Mouse (Mus musculus): ENCODE results near the gene March7.
A peak's percentile ranks its signal among the peaks of the same experiment; 100 is the strongest.

March7 gene

GRCm38 (mm10) chr2:60214683-60215082 lies 5.0 kb downstream of the March7 start:
- DNase-seq (ENCODE audit: low spot score in 2 of 2), result no peak

- no peak for DNase-seq (ENCODE audit: low spot score in 2 of 2)
Measured at GRCm38 (mm10) chr2:60216547-60217153, 7.0 kb downstream of the March7 start.

GRCm38 (mm10) chr2:60217620-60218019 lies 7.9 kb downstream of the March7 start:
- no peak for DNase-seq (ENCODE audit: low spot score in 2 of 2)

GRCm38 (mm10) chr2:60221236-60221635 lies 11.5 kb downstream of the March7 start:
- no peak for DNase-seq (ENCODE audit: low spot score in 2 of 2)

DNA sequence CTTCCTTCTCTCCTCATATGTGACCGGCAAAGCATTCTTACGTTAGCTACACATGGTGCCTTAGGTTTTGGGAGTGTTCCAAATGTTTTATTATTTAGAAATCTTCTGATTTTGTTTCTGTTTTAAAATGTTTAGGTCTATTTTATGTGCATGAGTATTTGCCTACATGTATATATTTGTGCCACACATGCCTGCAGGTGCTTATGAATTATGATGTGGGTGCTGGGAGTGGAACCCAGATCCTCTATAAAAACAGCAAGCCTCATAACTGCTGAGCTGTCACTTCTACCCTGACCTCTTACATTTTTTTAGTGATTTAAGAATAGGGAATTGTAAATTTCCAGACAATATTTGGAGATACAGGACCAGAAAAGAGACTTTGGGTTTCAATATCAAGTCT lies 12.3 kb downstream of the March7 start:
- no peak for DNase-seq (ENCODE audit: low spot score in 2 of 2)

DNA sequence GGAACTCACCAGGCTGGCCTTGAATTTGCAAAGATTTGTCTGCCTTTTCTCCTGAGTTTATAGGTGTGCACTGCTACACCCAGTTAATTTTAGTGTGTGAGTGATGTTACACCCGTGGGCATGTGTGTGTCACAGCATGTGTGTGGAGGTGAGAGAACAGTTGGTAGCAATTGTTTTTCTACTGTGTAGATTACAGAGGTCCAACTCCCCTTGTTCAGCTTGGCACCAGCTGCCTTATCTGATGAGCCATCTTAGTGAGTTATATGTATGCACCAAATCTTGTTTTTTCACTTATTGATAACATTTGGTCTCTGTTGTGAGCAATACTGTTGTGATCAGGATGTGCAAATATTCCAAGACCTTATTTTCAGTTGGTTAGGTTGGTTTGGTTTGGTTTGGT lies 13.8 kb downstream of the March7 start:
- DNase-seq (ENCODE audit: low spot score in 2 of 2), result no peak

GRCm38 (mm10) chr2:60228470-60228869 lies 18.8 kb downstream of the March7 start:
- DNase-seq (ENCODE audit: low spot score in 2 of 2), result no peak

DNA sequence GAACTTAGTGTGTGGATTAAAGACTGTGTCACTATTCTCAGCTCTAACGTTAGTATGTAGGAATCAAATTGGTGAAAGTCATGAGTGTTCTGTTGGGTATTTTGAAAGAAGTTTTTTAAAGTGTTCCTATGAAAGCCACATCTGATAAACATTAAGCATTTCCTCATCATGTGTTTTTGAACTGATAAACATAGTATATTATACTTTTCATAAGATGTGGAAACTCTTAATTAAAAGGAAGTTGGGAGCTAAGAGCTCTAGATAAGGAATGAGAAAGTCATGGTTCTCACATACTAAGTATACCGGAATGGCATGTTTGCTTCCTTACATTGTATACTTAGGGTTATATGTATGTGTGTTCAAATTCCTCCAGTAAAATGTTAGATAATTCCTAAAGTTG lies 20.7 kb downstream of the March7 start:
- DNase-seq (ENCODE audit: low spot score in 2 of 2), result no peak

DNA sequence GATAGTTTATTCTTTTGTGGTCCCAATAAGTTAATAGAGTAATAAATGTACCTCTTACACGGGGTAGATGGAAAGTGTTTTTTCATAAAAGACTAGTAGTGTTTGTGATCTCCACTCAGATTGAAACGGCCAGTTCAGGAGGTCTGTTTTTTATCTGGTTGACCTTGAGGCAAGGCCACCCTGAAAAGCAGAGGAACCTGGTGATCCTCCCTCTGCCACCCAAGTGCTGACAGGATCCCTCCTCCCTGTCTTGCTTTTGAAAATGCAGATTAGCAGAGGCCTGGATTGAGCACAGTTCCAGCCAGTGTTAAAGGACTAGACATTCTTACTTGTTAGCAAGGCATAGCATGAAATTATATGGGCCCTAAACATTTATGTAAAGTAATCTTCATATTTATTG lies 23.5 kb downstream of the March7 start:
- no peak for DNase-seq (ENCODE audit: low spot score in 2 of 2)

DNA sequence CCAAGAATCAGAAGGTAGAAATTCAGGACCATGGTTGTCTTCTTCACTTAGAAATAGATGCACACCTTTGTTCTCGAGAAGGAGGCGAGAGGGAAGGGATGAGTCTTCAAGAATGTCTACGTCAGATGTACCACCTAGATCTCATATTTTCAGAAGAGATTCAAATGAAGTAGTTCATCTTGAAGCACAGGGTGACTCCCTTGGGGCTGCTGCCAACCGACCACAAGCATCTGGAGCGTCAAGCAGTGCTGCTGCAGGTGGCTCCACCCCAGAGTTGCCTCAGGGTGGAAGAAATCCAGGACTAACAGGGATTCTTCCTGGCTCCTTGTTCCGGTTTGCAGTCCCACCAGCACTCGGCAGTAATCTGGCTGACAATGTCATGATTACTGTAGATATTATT lies 24.8 kb downstream of the March7 start:
- no peak for DNase-seq (ENCODE audit: low spot score in 2 of 2)

DNA sequence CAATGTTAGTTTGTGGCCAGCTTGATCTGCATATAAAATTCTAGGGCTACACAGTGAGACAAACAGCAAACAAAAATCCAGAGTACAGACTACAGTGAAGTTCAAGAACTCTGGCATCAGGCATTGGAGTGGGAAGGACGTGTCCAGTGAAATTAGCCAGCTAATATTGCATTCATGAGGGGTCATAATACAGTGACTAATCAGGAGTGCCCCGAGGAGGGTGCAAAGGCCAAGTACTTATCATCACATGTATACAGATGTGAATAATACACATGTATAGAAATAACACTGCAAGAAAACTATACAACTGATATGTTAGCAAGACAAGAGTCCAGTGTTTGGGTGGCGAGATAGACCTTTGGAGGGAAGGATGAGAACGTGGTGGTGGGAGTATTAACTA lies 43.1 kb downstream of the March7 start:
- DNase-seq (ENCODE audit: low spot score in 2 of 2), result no peak

- peak; percentile 9 to 59 for DNase-seq (ENCODE audit: low spot score in 2 of 2)
Measured at GRCm38 (mm10) chr2:60253506-60253905, 43.8 kb downstream of the March7 start.

- DNase-seq (ENCODE audit: low spot score in 2 of 2), result no peak
Measured at GRCm38 (mm10) chr2:60256751-60257150, 47.1 kb downstream of the March7 start.

- no peak for DNase-seq (ENCODE audit: low spot score in 2 of 2)
Measured at GRCm38 (mm10) chr2:60259186-60259585, 49.5 kb downstream of the March7 start.

DNA sequence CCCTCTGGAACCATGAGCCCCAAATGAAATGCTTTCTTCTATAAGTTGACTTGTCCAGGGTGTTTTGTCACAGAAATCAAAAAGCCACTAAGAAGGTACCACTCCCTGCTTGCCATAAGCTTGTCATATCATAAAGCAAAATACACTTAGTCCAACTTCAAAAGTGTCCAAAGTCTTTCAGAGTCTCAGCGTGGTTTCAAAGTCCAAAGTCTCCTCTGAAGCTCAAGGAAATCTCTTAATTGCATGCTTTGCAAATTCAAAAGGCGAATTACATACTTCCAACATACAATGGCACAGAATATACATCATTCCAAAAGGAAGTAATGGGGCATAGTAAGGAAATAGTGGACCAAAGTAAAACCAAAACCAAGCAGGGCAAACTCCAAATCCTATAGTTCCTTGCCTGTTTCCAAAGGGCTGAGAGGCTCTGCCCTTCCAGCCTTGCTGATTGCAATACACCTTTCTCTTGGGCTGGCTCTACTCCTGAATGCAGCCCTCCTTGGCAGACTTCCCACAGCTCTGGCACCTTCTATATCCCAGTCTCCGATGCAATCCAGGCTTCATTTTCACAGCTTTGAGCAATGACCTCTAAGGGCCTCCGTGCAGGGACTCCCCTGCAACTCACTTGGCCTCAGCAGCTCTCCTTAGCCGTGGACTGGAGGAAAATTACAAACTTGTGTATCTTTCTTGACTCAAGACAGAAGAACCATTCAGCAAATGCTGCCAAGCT lies 51.1 kb downstream of the March7 start:
- DNase-seq (ENCODE audit: low spot score in 2 of 2), result no peak

DNA sequence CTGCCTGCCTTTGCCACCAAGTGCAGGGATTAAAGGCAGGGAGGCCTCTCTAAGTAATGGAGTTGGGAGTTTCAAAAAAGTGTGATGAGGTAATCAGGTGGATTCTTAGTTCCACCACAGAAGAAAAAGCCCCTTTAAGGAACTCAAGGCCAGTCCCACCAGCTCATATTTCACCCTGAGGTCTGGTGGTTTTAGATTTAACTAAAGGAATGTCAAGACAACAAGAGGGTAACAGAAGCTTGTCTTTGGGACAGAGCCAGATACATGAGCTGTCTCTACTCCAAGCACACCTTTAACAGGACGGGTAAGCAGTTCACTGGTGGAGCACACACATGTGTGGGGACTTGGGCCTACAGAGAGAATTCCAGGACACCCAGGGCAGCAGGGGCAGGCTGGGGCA lies 57.9 kb downstream of the March7 start:
- no peak for DNase-seq (ENCODE audit: low spot score in 2 of 2)

- DNase-seq (ENCODE audit: low spot score in 2 of 2), result no peak
Measured at GRCm38 (mm10) chr2:60269856-60270479, 60.3 kb downstream of the March7 start.

DNA sequence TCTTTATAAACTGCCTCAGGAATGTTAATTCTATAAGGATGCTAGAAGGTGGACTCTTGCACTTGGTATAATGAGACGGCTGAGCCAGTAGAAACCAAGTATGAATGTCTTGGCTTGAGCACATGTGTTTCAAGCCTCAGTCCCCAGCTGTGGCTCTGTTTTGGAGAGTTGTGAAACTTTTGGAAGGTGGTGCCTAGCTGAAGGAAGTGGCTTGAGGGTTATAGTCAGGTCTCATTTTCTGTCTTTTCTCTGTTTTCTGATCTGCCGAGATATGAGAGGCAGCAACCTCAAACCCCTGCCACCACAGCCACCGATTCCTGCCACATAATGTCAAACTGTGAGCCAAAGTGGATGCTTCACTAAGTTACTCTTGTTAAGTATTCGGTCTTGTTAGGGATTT lies 68.9 kb downstream of the March7 start:
- DNase-seq (ENCODE audit: low spot score in 2 of 2), result no peak

DNA sequence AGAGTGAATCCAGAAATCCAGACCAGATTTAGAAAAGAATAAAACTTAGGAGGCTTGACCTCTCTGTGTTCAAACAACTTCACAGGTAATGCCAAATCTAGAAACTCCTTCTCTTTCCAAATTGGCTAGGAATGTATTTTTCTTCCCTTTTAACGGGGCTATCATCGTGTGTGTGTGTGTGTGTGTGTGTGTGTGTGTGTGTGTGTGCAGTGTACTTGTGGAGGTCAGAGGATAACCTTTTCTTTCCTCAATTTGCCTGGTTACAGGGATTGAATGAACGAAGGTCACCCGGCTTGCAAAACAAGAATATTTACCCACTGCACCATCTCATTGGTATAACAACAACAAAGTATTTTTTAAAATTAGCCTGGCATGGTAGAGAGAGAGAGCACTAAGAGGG lies 72.9 kb downstream of the March7 start:
- no peak for DNase-seq (ENCODE audit: low spot score in 2 of 2)

DNA sequence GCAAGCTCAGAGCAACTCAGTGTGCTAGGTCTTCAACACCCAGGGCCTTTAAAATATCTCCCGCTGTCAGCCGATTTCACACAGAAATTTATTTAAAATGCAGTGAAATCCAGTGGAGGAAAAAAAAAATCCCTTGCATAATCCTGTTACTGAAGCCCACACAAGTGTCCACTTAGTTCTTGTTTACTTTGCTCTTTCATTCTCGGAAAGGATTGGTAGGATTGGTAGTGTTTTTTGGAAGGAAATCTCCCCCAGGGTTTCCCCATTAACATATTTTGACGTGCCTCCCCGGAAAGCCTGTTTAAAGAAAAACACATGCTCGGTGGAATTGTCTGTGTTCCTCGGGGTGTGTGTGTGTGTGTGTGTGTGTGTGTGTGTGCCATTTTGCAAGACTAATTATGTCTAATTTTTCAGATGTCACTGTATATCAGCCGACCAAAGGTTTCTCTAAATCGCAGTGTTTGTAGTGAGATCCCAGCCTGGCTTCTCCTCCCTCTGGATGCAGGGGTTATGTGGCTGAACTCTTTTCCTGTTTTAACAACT lies 73.6 kb downstream of the March7 start:
- peak; percentile 7 to 15 for DNase-seq (ENCODE audit: low spot score in 2 of 2)

DNA sequence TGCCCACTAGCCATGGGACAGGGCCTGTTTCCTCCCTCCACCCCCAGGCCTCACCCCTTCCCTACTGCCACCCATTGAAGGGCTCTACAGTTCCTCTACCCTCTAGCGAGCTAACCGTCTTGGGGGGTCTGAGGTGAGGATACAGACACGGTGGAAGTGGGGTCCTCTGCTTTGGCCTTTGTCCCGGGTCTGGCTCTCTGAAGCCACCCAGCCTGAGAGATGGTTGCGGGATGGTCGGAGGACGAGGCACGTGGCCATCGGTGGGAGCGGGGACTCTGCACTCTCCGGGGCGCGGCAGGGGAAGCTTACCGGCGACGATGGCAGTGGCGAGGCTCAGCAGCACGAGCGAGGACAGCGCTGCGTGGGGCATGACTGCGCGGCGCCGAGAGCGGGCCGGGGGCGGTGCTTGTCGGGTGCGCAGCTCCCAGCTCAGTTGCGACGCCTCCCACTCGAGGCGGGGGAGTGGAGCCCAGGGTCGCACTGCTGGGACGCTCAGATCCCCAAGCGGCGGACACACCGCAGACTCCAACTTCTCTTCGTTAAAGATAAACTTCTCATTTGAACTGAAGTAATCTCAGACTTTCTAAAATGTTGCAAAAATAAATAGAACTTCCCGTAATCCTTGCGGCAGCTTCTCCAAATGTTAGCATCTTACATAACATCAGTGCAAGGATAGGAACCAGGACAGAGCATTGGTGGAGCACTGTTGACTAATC lies 74.2 kb downstream of the March7 start:
- DNase-seq (ENCODE audit: low spot score in 2 of 2), result peak; percentile 76 to 77

DNA sequence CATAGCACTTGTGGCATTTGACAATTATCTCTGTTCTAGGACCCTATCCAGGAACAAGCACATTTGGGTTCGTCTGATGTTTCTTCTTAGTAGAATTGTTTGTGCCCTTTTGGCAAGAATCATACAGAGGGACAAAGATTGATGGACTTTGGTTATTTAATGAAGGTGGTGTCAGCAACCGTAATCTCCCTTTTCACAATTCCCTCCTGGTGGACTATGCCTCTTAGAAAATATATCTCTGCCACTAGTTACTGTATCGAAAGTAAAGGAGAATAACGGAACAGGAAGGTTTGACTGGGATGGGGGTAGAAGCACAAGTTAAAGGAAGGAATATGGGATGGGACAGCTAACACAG lies 74.8 kb downstream of the March7 start, which contains the start of gene Cd302:
Gene Cd302, minus strand, starts transcription at position 22 of the 355 bp plus-strand sequence.
- DNase-seq (ENCODE audit: low spot score in 2 of 2), result no peak
